Mouse (Mus musculus) small intestine, adult 2 months (tissue): ENCODE results near the gene Abtb2.

ENCODE experiments used
- CTCF ChIP-seq: fragments of 200-500 bp; IDR thresholded peaks from 2 replicates; pipeline ENCODE4 v1.5.1; 2012; ENCODE audit warnings: low read depth, mild to moderate bottlenecking, control low read depth, inconsistent platforms, low read length, moderate library complexity, mixed read lengths; ENCODE audit not compliant: insufficient replicate concordance, insufficient read length; ENCODE audit errors: extremely low read depth
- POLR2A ChIP-seq: fragments of 200-500 bp; IDR thresholded peaks from 2 replicates; pipeline ENCODE4 v1.6.1; 2012; ENCODE audit warnings: low read depth, mild to moderate bottlenecking, control low read depth, inconsistent platforms, low read length, moderate library complexity

- TF ChIP-seq CTCF, result no peak
- TF ChIP-seq POLR2A, result no peak
Observed at GRCm38 (mm10) chr2:103632926-103633250, 66.8 kb downstream of the Abtb2 start.
